Mouse (Mus musculus) layer of hippocampus, adult 8-10 months (tissue): ENCODE data around the gene Gm3159. TPM values are rescaled to one million over a fixed set of nuclear protein-coding genes. Genes with fewer than 3 reads are reported as not detected.
"Not testable (repeated sequence)": the region's sequence is repeated elsewhere in the genome, so short reads cannot be mapped to it uniquely, and the experiment has no call there.

Source experiments
- DNase-seq, 2 experiments: peaks; one replicate each; pipeline ENCODE4 v3.0.0; 2022; ENCODE audit warnings: low spot score in 2 of 2
- total RNA-seq, 4 experiments: library from RNA; stranded (reverse); gene quantifications; 2 replicates each; pipeline ENCODE4 v1.2.4; 2022

The Gm3159 gene
- not detected for total RNA-seq

GRCm38 (mm10) chr14:4397226-4397625, at the start of gene Gm3159:
Gene Gm3159 (plus strand): TSS chr14:4397526.
- not testable (repeated sequence) for DNase-seq

DNA sequence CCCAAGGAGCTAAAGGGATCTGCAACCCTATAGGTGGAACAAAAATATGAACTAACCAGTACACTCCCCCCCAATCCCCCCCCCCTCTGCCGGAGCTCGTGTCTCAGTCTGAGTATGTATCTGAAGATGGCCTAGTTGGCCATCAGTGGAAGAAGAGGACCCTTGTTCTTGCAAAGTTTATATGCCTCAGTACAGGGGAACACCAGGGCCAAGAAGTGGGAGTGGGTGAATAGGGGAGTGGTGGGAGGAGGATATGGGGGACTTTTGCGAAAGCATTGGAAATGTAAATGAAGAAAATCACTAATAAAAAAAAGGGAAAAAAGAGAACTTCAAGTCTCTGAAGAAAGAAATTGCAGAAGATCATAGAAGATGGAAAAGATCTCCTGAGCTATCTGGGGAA, 28.3 kb upstream of the Gm3159 start:
- DNase-seq = not testable (repeated sequence)

- not testable (repeated sequence) for DNase-seq
Measured at GRCm38 (mm10) chr14:4369691-4370090, 27.6 kb upstream of the Gm3159 start.

GRCm38 (mm10) chr14:4377871-4378270, 19.5 kb upstream of the Gm3159 start:
- DNase-seq = not testable (repeated sequence)

- DNase-seq = not testable (repeated sequence)
Measured at GRCm38 (mm10) chr14:4385606-4386005, 11.7 kb upstream of the Gm3159 start.

DNA sequence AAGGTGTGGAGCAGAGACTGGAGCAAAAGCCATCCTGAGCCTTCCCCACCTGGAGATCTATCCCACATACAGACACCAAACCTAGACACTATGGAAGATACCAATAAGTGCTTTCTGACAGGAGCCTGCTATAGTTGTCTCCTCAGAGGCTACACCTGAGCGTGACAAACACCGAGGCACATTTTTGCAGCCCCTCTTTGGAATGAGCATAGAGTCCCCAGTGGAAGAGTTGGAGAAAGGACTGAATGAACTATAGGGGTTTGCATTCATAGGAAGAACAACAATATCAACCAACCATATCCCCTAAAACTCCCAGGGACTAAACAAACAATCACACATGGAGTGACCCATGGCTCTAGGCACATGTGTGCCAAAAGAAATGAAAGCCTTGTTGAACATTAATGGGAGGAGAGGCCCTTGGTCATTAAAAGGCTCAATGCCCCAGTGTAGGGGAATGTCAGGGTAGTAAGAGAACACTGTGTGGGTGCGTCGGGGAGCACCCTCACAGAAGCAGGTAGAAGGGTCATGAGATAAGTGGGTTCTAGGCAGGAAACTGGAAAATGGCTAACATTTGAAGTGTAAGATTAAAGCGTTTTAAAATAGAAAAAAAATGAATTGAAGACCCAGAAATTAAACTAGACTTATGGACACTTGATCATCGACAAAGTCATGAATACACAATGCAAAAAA, 4.3 kb upstream of the Gm3159 start:
- DNase-seq = not testable (repeated sequence)

- not testable (repeated sequence) for DNase-seq
Measured at GRCm38 (mm10) chr14:4398624-4399023, 1.3 kb downstream of the Gm3159 start.

- not testable (repeated sequence) for DNase-seq
Measured at GRCm38 (mm10) chr14:4400115-4400789, 2.9 kb downstream of the Gm3159 start.

- DNase-seq = not testable (repeated sequence)
Measured at GRCm38 (mm10) chr14:4401245-4401644, 3.9 kb downstream of the Gm3159 start.

DNA sequence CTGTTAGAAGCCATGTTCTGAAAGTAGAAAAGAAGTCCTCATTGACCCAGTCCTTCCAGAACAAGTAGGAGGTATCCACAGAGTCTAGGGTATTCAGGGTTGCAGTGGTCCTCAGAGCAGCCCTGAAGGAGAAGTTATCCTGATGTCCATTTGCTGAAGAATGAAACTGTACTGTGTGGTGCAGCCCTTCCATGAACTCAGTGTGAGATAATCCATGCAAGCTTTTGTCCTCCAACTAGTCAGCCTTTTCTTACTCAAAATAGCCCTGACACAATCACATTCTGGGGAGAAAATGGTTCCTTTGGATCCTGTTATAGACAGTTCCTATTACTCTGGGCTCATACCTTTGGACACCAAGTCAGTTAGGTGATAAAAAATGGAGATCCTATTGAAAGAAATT, 6.5 kb downstream of the Gm3159 start:
- DNase-seq = not testable (repeated sequence)

- DNase-seq = not testable (repeated sequence)
Measured at GRCm38 (mm10) chr14:4409939-4410338, 12.6 kb downstream of the Gm3159 start.

DNA sequence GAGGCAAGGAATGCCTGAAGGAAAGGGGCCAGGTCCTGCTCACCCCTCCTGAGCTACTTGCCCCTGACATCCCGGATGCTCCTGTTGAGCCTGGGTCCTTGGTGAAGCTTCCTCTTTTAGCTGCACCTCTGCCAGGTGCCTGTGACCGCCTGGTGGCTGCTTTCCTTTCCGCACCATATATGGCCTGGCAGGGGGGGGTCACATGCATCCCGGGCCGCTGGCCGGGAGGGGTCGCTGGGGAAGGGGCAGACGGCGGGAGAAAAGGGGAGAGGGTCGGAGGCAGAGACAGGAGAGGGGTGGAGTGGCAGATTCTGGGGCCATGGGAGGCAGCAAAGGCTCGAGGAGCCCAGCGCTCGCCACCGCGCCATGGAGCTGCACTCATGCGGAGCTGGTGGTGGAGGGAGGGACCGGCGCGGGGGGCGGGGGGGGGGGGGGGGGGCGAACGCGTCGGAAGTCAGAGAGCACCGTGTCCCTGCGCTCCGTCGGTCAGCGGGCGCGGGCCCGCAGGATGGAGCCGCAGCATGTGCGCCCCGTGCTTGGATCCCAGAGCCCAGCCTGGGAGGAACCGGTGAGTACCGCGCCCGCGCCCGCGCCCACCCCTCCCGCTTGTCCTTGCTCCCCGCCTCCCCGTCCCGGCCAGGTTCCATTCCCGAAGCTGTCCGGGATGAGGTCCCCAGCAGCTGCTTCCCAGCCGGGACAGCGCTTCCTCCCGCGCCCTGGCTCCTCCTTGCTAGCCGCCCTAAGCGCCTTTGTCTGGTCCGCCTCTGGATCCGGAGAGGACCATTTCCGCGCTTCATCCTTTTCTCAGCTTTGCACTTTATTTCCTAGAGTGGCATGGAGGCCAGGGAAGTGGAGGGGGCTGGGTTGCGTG, 17.9 kb downstream of the Gm3159 start, which contains the start of gene Gm3164:
Gene Gm3164 (plus strand): TSS at position 484 of the 871 bp plus-strand sequence.
- not testable (repeated sequence) for DNase-seq

DNA sequence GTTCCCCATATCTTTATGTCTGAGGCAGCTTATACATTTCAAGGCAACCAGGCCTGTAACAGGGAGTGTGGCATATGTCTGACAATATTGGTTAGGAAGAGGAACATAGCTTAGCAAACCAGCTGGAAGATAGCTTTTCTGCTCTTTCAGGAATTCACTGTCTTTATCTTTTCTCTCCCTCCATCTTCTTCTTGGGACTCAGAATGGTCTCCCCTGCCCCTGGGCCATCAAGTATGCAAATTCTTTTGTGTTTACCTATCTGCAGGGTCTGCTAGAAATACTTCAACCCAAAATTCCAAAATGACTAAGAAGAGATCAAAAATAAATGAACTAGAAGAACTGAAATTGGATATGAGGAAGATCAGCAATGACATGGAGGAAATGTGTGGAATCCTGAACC, 33.4 kb downstream of the Gm3159 start, which contains the start of gene Gm3173:
Gene Gm3173 (plus strand): TSS at position 301 of the 400 bp plus-strand sequence.
- DNase-seq = not testable (repeated sequence)

Other genes starting within 250 kb of the Gm3159 start
- not detected for gene Gm3127, start 232.5 kb upstream of the Gm3159 start, total RNA-seq
- gene Gm2974, start 214.9 kb upstream of the Gm3159 start, total RNA-seq = 1 to 10 TPM; 1.0 to 1.5 (median 1.1) TPM
- gene Gm3138, start 147.9 kb upstream of the Gm3159 start, total RNA-seq = not detected
- not detected for gene Gm3149, start 80.2 kb upstream of the Gm3159 start, total RNA-seq
- gene 2610042L04Rik, start 62.8 kb upstream of the Gm3159 start, total RNA-seq = 1 to 10 TPM in 3 of 4 experiments, under 1 TPM in 1; 0.83 to 1.7 (median 1.5) TPM
- 1 to 10 TPM in 1 of 4 experiments, under 1 TPM in 2, not detected in 1; 0.67 to 1.8 (median 0.79) TPM for gene Gm3164, start 17.9 kb downstream of the Gm3159 start, total RNA-seq
- 1 to 10 TPM in 2 of 4 experiments, not detected in 2; 2.8 to 8.4 TPM for gene Gm3173, start 33.5 kb downstream of the Gm3159 start, total RNA-seq
- gene Gm3182, start 84.2 kb downstream of the Gm3159 start, total RNA-seq = under 1 TPM in 2 of 4 experiments, not detected in 2; 0.32 to 0.43 TPM
- gene Gm3047, start 157.9 kb downstream of the Gm3159 start, total RNA-seq = not detected
- gene Gm8159, start 234.8 kb downstream of the Gm3159 start, total RNA-seq = under 1 TPM in 3 of 4 experiments, not detected in 1; 0.39 to 0.70 (median 0.50) TPM